Mouse (Mus musculus) forebrain, embryonic 11.5 days (tissue): ENCODE data around the gene Hacd2. TPM values are rescaled to one million over a fixed set of nuclear protein-coding genes. Genes with fewer than 3 reads are reported as not detected.

Source experiments
- ATAC-seq: fragments of 200-750 bp; cut with Nextera tagmentation; replicated peaks from 2 replicates; pipeline ENCODE4 v1.8.0; 2017; ENCODE audit warnings: moderate TSS enrichment; ENCODE audit not compliant: low FRiP score
- DNase-seq: peaks from one replicate; pipeline ENCODE4 v3.0.0-alpha.2; 2017; ENCODE audit warnings: low spot score
- H3K27ac ChIP-seq: fragments of 300-500 bp; sonication (generic); 2 replicates; pipeline ENCODE4 v1.5.1; 2014; ENCODE audit warnings: low read depth, low read length
- H3K27me3 ChIP-seq: fragments of 300-500 bp; sonication (generic); 2 replicates; pipeline ENCODE4 v1.6.1; 2014; ENCODE audit warnings: mild to moderate bottlenecking, low read length, mixed read lengths; ENCODE audit not compliant: control insufficient read depth, insufficient read depth
- H3K36me3 ChIP-seq: fragments of 300-500 bp; sonication (generic); 2 replicates; pipeline ENCODE4 v1.6.1; 2014; ENCODE audit warnings: mild to moderate bottlenecking, low read length, moderate library complexity, mixed read lengths; ENCODE audit not compliant: control insufficient read depth, insufficient read depth
- H3K4me1 ChIP-seq: fragments of 300-500 bp; sonication (generic); replicated peaks from 2 replicates; pipeline ENCODE4 v1.6.1; 2014; ENCODE audit warnings: low read length, mixed read lengths; ENCODE audit not compliant: control insufficient read depth, insufficient read depth
- H3K4me2 ChIP-seq: fragments of 300-500 bp; sonication (generic); 2 replicates; pipeline ENCODE4 v1.6.1; 2014; ENCODE audit warnings: low read depth, mild to moderate bottlenecking, low read length, moderate library complexity, mixed read lengths; ENCODE audit not compliant: severe bottlenecking
- H3K4me3 ChIP-seq: fragments of 300-500 bp; sonication (generic); 2 replicates; pipeline ENCODE4 v1.5.1; 2014; ENCODE audit warnings: low read depth, low read length
- H3K9ac ChIP-seq: fragments of 300-500 bp; sonication (generic); 2 replicates; pipeline ENCODE4 v1.6.1; 2014; ENCODE audit warnings: low read length
- H3K9me3 ChIP-seq: fragments of 300-500 bp; sonication (generic); 2 replicates; pipeline ENCODE4 v1.6.1; 2016; ENCODE audit warnings: low read length, mixed read lengths; ENCODE audit not compliant: control insufficient read depth
- WGBS: fragments of 180-500 bp; shearing (Covaris S2); extraction: QIAGEN DNeasy Blood & Tissue Kit; methylation state at CpG from one replicate; pipeline ENCODE4 v1.1.7; 2014; 5-methylcytosine and 5-hydroxymethylcytosine counted together
- polyA plus RNA-seq: library from polyadenylated mRNA; unstranded; fragments of >200 nt; fragmentation: Nextera tagmentation; extraction: Ambion mirVana; gene quantifications from 2 replicates; pipeline ENCODE4 v1.2.1, GENCODE M21; 2014

Gene Hacd2
- polyA plus RNA-seq, 1 experiment from 2014 or later = 33.9 TPM

- WGBS = 96% methylated on average over 4 of the region's 4 CpGs
- Histone ChIP-seq H3K36me3 (no peaks in the 10 kb centered on the region), H3K4me1 (0 out of 2 replicates have a peak, but pooled peaks cover 2% of the 10 kb centered on the region), H3K9me3 (no peaks in the 10 kb centered on the region), H3K4me3 (no peak overlapping the region), H3K9ac (no peak overlapping the region), H3K27me3 (no peaks in the 10 kb centered on the region), H3K4me2 (no peak overlapping the region), H3K27ac (no peak overlapping the region)
- ATAC-seq = no peak
- no peak for DNase-seq
Observed at GRCm38 (mm10) chr16:35068886-35069285, 46.7 kb downstream of the Hacd2 start.

GRCm38 (mm10) chr16:35074436-35074835 is 52.2 kb downstream of the Hacd2 start:
- Histone ChIP-seq H3K27ac (no peak overlapping the region), H3K4me2 (no peak overlapping the region), H3K36me3 (no peaks in the 10 kb centered on the region; the same call in 1 of the 2 replicates), H3K27me3 (no peaks in the 10 kb centered on the region), H3K4me3 (no peak overlapping the region), H3K9ac (no peak overlapping the region), H3K4me1 (no peaks in the 10 kb centered on the region), H3K9me3 (no peaks in the 10 kb centered on the region)
- ATAC-seq (no peak), DNase-seq (no peak)

- 87% methylated on average over 3 of the region's 3 CpGs for WGBS
- H3K4me2 ChIP-seq = no peak overlapping the region
- H3K27ac ChIP-seq = no peak overlapping the region
- H3K4me3 ChIP-seq = no peak overlapping the region
- no peaks in the 10 kb centered on the region; the same call in 1 of the 2 replicates for H3K36me3 ChIP-seq
- ATAC-seq (no peak), DNase-seq (no peak)
- no peak overlapping the region for H3K9ac ChIP-seq
- no peaks in the 10 kb centered on the region for H3K27me3 ChIP-seq
- no peaks in the 10 kb centered on the region for H3K4me1 ChIP-seq
- H3K9me3 ChIP-seq = no peaks in the 10 kb centered on the region
Observed at GRCm38 (mm10) chr16:35075643-35076042, 53.4 kb downstream of the Hacd2 start.

GRCm38 (mm10) chr16:35093500-35093899 is 71.3 kb downstream of the Hacd2 start:
- Histone ChIP-seq H3K4me3 (no peak overlapping the region), H3K36me3 (no peaks in the 10 kb centered on the region), H3K9ac (no peak overlapping the region), H3K4me1 (no peaks in the 10 kb centered on the region), H3K4me2 (no peak overlapping the region), H3K9me3 (no peaks in the 10 kb centered on the region), H3K27me3 (no peaks in the 10 kb centered on the region), H3K27ac (no peak overlapping the region)
- no peak for ATAC-seq
- no peak for DNase-seq

GRCm38 (mm10) chr16:35097870-35098530 is 75.8 kb downstream of the Hacd2 start:
- no peak for ATAC-seq
- DNase-seq = no peak
- Histone ChIP-seq H3K4me1 (no peaks in the 10 kb centered on the region), H3K27ac (no peak overlapping the region), H3K27me3 (no peaks in the 10 kb centered on the region), H3K36me3 (no peaks in the 10 kb centered on the region; the same call in 1 of the 2 replicates), H3K4me3 (no peak overlapping the region), H3K9me3 (no peaks in the 10 kb centered on the region), H3K4me2 (no peak overlapping the region), H3K9ac (no peak overlapping the region)
- 95% methylated on average over 3 of the region's 3 CpGs for WGBS

DNA sequence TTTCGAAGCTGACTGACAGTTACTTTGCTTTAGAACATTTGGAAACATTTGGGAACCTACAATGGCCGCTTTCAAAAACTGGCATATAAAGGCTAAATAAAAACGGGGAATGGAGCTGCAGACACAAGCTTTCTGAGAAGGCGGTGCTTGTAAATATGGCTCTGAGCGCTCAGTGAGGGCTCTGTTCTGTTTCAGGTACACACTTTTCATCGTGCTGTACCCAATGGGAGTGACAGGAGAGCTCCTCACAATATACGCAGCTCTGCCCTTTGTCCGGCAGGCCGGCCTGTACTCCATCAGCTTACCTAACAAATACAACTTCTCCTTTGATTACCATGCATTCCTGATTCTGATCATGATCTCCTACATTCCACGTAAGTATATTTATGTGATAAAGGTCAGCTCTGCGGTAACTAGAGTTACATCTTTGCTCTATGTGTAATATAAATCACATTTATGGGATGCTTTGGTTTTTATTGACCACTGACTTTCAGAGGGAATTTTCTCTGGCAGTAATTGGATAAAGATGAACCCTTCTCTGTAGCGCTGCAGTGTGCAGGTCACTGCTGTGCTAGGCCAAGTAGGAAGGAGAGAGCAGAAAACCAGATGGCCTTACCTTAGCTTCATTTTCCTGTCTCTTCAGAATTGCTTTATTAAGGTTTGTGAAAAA is 79.7 kb downstream of the Hacd2 start:
- no peak overlapping the region for H3K9ac ChIP-seq
- H3K4me3 ChIP-seq = no peak overlapping the region
- no peaks in the 10 kb centered on the region for H3K4me1 ChIP-seq
- H3K9me3 ChIP-seq = no peaks in the 10 kb centered on the region
- H3K36me3 ChIP-seq = no peaks in the 10 kb centered on the region; the same call in 1 of the 2 replicates
- no peaks in the 10 kb centered on the region for H3K27me3 ChIP-seq
- no peak for DNase-seq
- no peak for ATAC-seq
- H3K4me2 ChIP-seq = no peak overlapping the region
- whole genome bisulfite sequencing = 83% methylated on average over 12 of the region's 12 CpGs
- H3K27ac ChIP-seq = no peak overlapping the region

DNA sequence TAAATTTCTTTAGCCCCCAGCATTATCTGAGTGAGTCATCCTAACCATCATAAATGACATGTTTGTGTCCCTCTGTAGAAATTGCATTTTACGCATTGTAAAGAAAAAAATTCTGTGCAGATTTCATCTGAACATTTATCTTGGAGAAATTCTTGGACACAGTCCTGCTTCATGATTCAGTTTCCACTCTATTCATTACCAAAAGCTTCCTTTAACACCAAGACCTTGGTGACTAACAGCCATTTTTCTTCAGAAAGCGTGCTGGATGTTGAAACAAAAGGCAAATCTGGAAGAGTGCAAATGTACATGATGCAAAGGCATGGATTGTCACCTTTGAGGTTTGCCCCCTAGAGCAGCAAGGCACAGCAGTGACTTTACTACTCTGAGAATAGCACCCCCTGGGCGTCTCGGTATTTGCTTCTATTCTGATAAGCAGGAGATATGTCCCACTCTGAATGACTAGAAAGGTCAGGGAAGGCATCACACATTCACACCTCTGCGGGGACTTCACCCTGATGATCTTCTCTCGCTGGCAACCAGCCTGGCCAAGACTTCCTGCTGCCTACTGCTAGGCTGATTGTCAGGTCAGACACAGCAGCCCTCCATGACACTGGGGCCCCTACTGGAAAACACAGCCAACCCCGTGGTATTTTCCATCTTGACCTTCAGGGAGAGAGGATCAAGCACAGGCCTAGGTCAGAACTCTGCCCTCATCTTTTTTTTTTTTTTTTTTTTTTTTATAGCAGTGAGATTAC is 80.8 kb downstream of the Hacd2 start:
- no peaks in the 10 kb centered on the region for H3K27me3 ChIP-seq
- 78% methylated on average over 7 of the region's 7 CpGs for WGBS
- H3K9me3 ChIP-seq = no peaks in the 10 kb centered on the region
- H3K36me3 ChIP-seq = no peaks in the 10 kb centered on the region; the same call in 1 of the 2 replicates
- H3K9ac ChIP-seq = no peak overlapping the region
- H3K27ac ChIP-seq = no peak overlapping the region
- no peaks in the 10 kb centered on the region for H3K4me1 ChIP-seq
- ATAC-seq = no peak
- no peak overlapping the region for H3K4me2 ChIP-seq
- no peak for DNase-seq
- no peak overlapping the region for H3K4me3 ChIP-seq

GRCm38 (mm10) chr16:35107985-35108384 is 85.8 kb downstream of the Hacd2 start:
- DNase-seq = no peak
- ATAC-seq = no peak
- H3K27ac ChIP-seq = no peak overlapping the region
- H3K9ac ChIP-seq = no peak overlapping the region
- no peaks in the 10 kb centered on the region for H3K27me3 ChIP-seq
- WGBS = 65% methylated on average over 6 of the region's 6 CpGs
- H3K9me3 ChIP-seq = no peaks in the 10 kb centered on the region
- H3K36me3 ChIP-seq = no peaks in the 10 kb centered on the region; the same call in 1 of the 2 replicates
- no peak overlapping the region for H3K4me2 ChIP-seq
- H3K4me3 ChIP-seq = no peak overlapping the region
- H3K4me1 ChIP-seq = peaks cover 3% of the 10 kb centered on the region; the same call in 1 of the 2 replicates
